Comparison of ENCODE assay signal across 8 mouse cellular contexts in genomic region chr12:16894396-16895220, GRCm38 (mm10). TPM values are rescaled to one million over a fixed set of nuclear protein-coding genes. Genes with fewer than 3 reads are reported as not detected.
DNase-seq lines count a peak whose midpoint lies in the region; ATAC-seq and TF ChIP-seq lines count a peak whose summit lies in the region.

Gene Rock2 (plus strand): TSS chr12:16894895.

- H3K4me2 ChIP-seq in embryonic facial prominence, embryonic 12.5 days (replicated peaks), result peak within 1 kb of the TSS; percentile 89
- H3K4me2 ChIP-seq in limb, embryonic 13.5 days (replicated peaks), result peak within 1 kb of the TSS; percentile 89
- peak within 1 kb of the TSS; percentile 88 for H3K4me2 ChIP-seq in midbrain, embryonic 14.5 days (ENCODE audit: low read length)

- under 1% methylated on average over 101 of the region's 130 CpGs for WGBS in embryonic facial prominence, embryonic 12.5 days
- WGBS in limb, embryonic 13.5 days, result 0% methylated on average over 73 of the region's 130 CpGs
- WGBS in midbrain, embryonic 14.5 days, result under 1% methylated on average over 106 of the region's 130 CpGs
- WGBS in small intestine, adult 2 months, result under 1% methylated on average over 121 of the region's 130 CpGs

- TF ChIP-seq POLR2A in small intestine, adult 2 months (IDR thresholded peaks at IDR 0.05; ENCODE audit: low read depth, low read length), result peak; percentile 94

- H3K9me3 ChIP-seq in embryonic facial prominence, embryonic 12.5 days, result no peaks in the 10 kb centered on the region
- H3K9me3 ChIP-seq in limb, embryonic 13.5 days, result no peaks in the 10 kb centered on the region
- H3K9me3 ChIP-seq in midbrain, embryonic 14.5 days (ENCODE audit: control insufficient read depth, low read length), result no peaks in the 10 kb centered on the region

- peaks cover 11% of the 10 kb centered on the region for H3K4me1 ChIP-seq in embryonic facial prominence, embryonic 12.5 days
- H3K4me1 ChIP-seq in limb, embryonic 13.5 days, result peaks cover 34% of the 10 kb centered on the region
- H3K4me1 ChIP-seq in midbrain, embryonic 14.5 days (ENCODE audit: control insufficient read depth, insufficient read depth, low read length), result peaks cover 21% of the 10 kb centered on the region
- peaks cover 6% of the 10 kb centered on the region; the same call in 1 of the 2 replicates for H3K4me1 ChIP-seq in small intestine, adult 2 months (ENCODE audit: control insufficient read depth, insufficient read depth, insufficient read length, low read length)

- peak; percentile 91 for ATAC-seq in embryonic facial prominence, embryonic 12.5 days (ENCODE audit: insufficient number of reproducible peaks, insufficient read depth, low FRiP score, low TSS enrichment)
- peak; percentile 92 for ATAC-seq in limb, embryonic 13.5 days (ENCODE audit: low FRiP score, low read depth)
- peak; percentile 94 for ATAC-seq in midbrain, embryonic 14.5 days (ENCODE audit: low FRiP score, low TSS enrichment)

- H3K36me3 ChIP-seq in embryonic facial prominence, embryonic 12.5 days, result no peaks in the 10 kb centered on the region
- no peaks in the 10 kb centered on the region for H3K36me3 ChIP-seq in limb, embryonic 13.5 days
- no peaks in the 10 kb centered on the region for H3K36me3 ChIP-seq in midbrain, embryonic 14.5 days (ENCODE audit: control insufficient read depth, insufficient read depth, low read length)
- no peaks in the 10 kb centered on the region for H3K36me3 ChIP-seq in small intestine, adult 2 months (ENCODE audit: control insufficient read depth, insufficient read depth, low read length)

- peak; percentile 94 for DNase-seq in 3134 (ENCODE audit: extremely low read depth, insufficient read length, low spot score)
- DNase-seq in adrenal gland, postnatal 25 days, result peak; percentile 91
- peak; percentile 91 to 92 for DNase-seq in heart, adult 18-20 months
- DNase-seq in kidney, adult 18-20 months, result peak; percentile 89
- peak; percentile 94 for DNase-seq in midbrain, embryonic 14.5 days

- H3K9ac ChIP-seq in embryonic facial prominence, embryonic 12.5 days, result peak within 1 kb of the TSS; percentile 90
- H3K9ac ChIP-seq in limb, embryonic 13.5 days, result peak within 1 kb of the TSS; percentile 92
- H3K9ac ChIP-seq in midbrain, embryonic 14.5 days (replicated peaks; ENCODE audit: low read length), result peak within 1 kb of the TSS; percentile 88

- peak within 1 kb of the TSS; percentile 94 for H3K27ac ChIP-seq in embryonic facial prominence, embryonic 12.5 days
- H3K27ac ChIP-seq in limb, embryonic 13.5 days, result peak within 1 kb of the TSS; percentile 94
- H3K27ac ChIP-seq in midbrain, embryonic 14.5 days (replicated peaks; ENCODE audit: low read depth, low read length), result peak within 1 kb of the TSS; percentile 92
- H3K27ac ChIP-seq in small intestine, adult 2 months (ENCODE audit: insufficient read depth, low read depth, low read length), result peak within 1 kb of the TSS; percentile 98

- TF ChIP-seq CTCF in small intestine, adult 2 months (IDR thresholded peaks at IDR 0.05; ENCODE audit: extremely low read depth, insufficient read length, insufficient replicate concordance, low read depth, low read length), result no peak

- no peaks in the 10 kb centered on the region for H3K27me3 ChIP-seq in embryonic facial prominence, embryonic 12.5 days
- H3K27me3 ChIP-seq in limb, embryonic 13.5 days, result no peaks in the 10 kb centered on the region
- no peaks in the 10 kb centered on the region for H3K27me3 ChIP-seq in midbrain, embryonic 14.5 days (ENCODE audit: control insufficient read depth, insufficient read depth, low read length)
- H3K27me3 ChIP-seq in small intestine, adult 2 months (ENCODE audit: control insufficient read depth, insufficient read depth, low read length), result no peaks in the 10 kb centered on the region

- H3K4me3 ChIP-seq in embryonic facial prominence, embryonic 12.5 days, result peak within 1 kb of the TSS; percentile 90
- peak within 1 kb of the TSS; percentile 88 for H3K4me3 ChIP-seq in limb, embryonic 13.5 days
- H3K4me3 ChIP-seq in midbrain, embryonic 14.5 days (replicated peaks; ENCODE audit: low read depth, low read length), result peak within 1 kb of the TSS; percentile 89
- peak within 1 kb of the TSS; percentile 82 for H3K4me3 ChIP-seq in small intestine, adult 2 months (ENCODE audit: low read depth, low read length)

RNA-seq across cellular contexts. Expression of gene Rock2, which starts in this region (rescaled TPM):
- 82.9 and 88.5 TPM in 2 replicates for total RNA-seq in adrenal gland, postnatal 25 days (2021)
- 18.9 and 19.5 TPM in 2 replicates for polyA plus RNA-seq in embryonic facial prominence, embryonic 12.5 days (2016; fragmentation: Nextera tagmentation; extraction: Ambion mirVana)
- 10 to 100 TPM; 78.3 to 79.9 TPM for total RNA-seq in heart, adult 18-20 months (2021)
- polyA plus RNA-seq in limb, embryonic 13.5 days (2015; fragmentation: Nextera tagmentation; extraction: Ambion mirVana), result 14.7 and 14.9 TPM in 2 replicates
- 17.2 and 17.8 TPM in 2 replicates for polyA plus RNA-seq in midbrain, embryonic 14.5 days (2014; fragmentation: Nextera tagmentation; extraction: Ambion mirVana)
- 1.1 and 3.6 TPM in 2 replicates for polyA plus RNA-seq in small intestine, adult 2 months (2012; rRNA removed)

Comparison
In these comparisons a context has a peak if more than half of its experiments do, and no peak if none do; other contexts are left out.
1. Peak in every context shown above with its lines: DNase-seq, ATAC-seq, H3K4me3 ChIP-seq and H3K27ac ChIP-seq.